Mouse (Mus musculus): ENCODE results near the gene Pik3c2g.
"Not testable (repeated sequence)": the region's sequence is repeated elsewhere in the genome, so short reads cannot be mapped to it uniquely, and the experiment has no call there.

Pik3c2g gene

DNA sequence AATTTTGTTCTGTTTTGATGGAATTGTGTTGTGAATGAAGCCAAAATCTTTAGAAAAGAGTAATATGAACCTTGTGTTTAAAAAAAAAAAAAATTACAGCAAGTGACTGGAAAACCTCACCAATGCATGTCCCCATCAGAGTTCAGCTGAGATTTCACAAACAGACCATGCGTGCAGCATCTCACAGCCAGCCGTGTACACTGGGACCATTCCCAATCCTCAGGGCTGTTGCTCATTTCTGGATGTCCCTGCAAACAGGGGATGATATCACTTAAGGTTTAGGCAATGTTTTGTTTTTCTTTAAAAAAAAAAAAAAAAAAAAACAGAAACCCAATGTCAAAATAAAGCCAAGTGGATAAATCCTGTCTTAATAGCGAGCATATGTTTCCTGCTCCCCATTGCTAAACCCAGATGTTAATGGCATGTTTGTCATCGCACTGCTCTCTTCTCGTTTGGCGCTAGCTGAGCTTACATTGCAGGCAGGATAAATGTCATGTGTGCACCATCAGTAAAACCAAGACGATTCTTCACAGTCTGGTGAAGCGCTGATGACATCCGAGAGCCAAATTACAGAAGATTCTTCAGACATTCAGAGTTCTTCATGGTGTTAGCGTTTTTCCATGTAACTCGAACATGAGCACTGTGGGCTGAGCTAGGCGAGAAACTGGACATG lies 322.1 kb downstream of the Pik3c2g start:
- DNase-seq (ENCODE audit: low read depth, low spot score): no peak

DNA sequence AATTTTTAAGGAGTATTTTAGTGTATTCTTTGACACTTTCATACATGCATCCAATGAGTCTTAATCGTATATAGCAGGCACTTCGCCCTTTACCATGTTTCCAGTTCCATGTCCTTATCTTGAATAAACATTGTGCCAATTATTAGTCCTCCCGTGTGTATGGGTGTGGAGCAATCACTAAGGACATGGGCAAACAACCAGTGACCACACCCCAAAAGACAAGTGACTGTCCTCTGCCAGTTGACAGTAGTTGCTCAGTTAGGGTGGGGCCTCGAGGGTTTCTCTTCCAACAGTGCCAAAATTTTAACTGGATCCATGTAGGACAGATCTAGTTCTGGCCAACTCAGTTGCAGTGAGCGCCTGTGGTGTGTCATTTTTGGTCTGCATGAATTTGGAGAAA lies 341.7 kb downstream of the Pik3c2g start:
- no peak for DNase-seq (ENCODE audit: low read depth, low spot score)

DNA sequence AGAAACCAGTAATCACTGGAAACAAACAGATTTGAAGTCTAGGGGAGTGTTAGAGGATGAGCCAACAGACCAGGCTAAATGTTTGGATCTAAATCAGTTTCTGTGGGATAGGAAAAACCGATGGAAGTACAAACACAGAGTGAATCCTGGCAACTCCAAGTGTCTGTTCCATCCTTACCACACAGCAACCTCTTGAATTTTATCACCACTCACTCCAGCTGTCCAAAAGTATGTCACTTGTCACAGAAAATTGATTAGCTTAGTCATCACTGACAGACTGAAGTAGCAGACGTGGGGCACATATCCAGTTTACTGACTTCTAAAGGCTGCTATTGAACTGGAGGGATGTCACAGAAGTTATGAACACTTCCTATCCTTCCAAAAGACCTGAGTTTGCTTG lies 347.8 kb downstream of the Pik3c2g start:
- no peak for DNase-seq (ENCODE audit: low read depth, low spot score)

DNA sequence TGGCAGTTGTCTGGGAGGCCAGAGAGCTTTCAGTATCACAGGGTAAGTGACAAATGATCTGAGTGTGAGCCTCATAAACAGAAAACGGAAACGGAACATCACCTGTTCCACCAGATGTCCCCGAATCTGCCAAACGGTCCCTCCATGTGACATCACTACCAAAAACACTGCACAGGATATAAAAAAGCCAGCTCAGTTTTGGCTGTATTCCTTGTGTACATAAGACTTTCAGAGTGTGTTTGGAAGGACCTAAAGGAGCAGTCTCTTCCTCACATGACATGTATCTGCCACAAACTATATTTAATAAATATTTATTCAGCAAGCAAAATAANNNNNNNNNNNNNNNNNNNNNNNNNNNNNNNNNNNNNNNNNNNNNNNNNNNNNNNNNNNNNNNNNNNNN lies 350.6 kb downstream of the Pik3c2g start:
- DNase-seq (ENCODE audit: low read depth, low spot score): not testable (repeated sequence)

DNA sequence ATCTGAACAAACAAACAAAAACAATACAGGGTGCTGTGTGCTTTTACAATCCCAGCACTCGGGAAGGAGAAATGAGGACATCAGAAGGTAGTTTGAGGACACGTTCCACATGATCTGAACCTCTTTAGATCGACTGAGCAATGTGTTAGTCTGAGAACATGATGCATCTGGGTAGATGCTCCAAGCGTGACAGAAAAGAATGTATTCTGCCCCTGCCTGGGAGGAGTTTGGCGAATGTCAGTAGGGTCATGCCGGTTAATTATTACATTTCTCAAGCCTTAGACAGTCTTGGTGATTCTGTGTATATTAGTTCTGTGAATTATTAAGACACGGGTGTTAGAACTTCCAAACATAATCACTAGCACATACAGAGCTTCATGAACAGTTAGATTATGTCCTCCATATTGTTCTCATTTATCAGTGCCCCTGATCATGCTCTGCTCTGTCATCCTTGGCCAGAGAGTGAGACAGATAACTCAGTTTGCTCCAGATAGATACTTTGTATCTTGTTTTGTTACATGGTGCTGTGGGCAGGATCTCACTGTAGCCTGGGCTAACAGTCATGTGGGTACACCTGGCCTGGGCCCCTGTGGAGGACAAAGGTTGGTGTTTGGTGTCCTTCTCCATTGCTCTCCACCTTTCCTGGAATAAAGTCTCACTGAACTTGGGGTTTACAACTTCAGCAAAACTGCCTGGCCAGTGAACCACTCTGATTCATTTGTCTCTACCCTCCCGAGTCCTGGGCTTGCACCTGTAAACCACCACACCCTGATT lies 360.3 kb downstream of the Pik3c2g start:
- DNase-seq (ENCODE audit: low read depth, low spot score): no peak

DNA sequence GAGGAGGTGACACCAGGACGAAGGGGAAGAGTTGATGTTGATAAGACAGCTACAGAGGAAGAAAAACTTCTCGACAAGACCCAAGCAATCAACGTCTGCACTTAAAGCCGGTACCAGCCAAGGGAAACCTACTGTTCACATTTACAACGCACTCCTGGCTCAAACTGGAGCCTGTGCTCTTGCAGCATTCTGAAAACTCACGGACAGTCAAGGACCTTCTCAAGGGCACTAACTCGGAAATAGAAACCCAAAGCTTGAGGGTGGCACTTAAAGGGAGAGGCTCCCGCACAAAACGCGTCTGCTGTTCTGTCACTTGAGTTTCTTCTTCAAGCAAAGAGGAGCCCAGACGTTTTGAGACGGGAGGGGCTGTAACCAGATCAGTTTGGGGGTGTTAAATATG lies 366.6 kb downstream of the Pik3c2g start:
- no peak for DNase-seq (ENCODE audit: low read depth, low spot score)

DNA sequence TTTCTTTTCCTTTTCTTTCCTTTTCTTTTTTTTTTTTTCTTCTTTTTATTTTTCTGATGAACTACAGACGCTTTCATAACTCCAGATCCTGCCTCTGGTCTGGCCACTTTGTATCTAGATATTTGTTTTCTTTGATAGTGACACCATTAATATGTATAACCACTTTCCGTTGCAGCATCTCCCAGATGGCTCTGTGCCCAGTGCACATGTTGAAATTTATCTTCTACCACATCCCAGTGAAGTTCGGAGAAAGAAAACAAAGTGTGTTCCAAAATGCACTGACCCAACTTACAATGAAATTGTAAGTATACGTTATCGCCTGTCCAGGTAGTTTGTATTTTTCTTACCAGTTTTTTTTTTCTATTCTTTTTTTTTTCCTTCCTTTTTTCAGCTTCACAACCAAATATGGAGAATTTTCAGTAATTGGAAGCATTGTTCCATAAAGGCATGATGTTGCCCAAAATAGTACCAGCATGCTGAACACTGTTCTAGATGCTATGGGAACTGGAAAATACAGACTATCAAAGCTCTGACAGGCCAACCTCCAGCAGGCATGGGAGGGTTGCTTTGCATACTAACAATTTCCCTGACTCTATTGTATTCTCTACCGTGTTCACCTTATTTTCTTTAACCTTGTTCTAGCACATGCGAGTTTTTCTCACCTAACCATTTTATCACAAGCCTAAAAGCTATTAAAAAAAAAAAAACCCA lies 370.7 kb downstream of the Pik3c2g start:
- DNase-seq (ENCODE audit: low read depth, low spot score): no peak

DNA sequence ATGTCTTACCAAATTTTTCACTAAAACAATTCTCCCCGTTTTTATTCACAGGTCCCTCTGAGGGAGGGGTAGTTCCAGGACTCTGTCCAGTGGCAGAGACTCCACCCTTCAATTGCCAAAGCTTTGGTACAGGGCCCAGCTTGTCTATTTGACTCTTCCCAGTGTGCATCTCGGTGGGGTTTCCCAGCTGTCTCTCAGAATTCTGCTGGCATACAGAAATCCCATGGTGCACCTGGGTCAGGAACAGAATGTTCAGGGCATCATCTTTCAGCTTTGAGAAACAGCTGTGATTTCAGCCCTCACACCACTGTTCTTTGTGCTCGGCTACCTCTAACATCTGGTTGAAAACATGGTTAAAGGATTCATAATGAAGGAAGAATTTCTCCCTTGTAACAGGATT lies 376.8 kb downstream of the Pik3c2g start:
- no peak for DNase-seq (ENCODE audit: low read depth, low spot score)

DNA sequence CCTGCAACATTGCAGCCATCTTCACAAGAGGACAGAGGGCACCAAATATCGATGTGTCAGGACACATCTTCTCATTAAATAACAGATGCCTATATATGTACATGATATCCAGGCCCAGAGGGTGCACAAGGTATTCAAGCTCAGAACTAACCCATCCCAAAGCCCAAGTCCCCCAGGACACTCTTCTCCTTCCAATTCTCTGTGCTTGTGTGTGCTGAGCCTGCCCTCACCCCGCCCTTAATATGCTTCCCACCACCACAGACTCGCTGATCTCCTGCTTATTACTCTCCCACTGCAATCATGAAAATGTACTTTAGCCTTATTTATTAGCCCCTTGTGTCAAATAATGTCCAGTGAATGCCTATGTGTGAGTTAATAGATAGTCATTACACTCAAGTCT lies 377.9 kb downstream of the Pik3c2g start:
- DNase-seq (ENCODE audit: low read depth, low spot score): no peak

DNA sequence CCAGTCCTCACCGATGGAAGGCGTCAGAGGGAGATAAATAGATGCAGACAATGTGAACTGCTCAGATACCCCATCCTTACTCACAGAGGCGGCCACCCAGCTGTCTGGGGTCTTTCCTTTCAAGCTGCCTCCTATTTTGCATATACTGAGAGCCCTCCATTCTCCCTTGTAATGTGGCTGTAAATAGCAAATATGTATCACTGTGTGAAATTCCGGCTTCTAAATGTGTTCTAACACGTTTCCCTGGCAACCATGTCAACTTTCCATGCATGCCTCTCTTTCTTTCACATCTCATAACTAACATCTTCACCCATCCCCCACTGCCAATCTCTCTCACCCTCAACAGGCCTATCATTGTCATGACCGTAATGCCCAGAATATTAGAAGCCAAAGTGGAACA lies 379.7 kb downstream of the Pik3c2g start:
- DNase-seq (ENCODE audit: low read depth, low spot score): no peak

DNA sequence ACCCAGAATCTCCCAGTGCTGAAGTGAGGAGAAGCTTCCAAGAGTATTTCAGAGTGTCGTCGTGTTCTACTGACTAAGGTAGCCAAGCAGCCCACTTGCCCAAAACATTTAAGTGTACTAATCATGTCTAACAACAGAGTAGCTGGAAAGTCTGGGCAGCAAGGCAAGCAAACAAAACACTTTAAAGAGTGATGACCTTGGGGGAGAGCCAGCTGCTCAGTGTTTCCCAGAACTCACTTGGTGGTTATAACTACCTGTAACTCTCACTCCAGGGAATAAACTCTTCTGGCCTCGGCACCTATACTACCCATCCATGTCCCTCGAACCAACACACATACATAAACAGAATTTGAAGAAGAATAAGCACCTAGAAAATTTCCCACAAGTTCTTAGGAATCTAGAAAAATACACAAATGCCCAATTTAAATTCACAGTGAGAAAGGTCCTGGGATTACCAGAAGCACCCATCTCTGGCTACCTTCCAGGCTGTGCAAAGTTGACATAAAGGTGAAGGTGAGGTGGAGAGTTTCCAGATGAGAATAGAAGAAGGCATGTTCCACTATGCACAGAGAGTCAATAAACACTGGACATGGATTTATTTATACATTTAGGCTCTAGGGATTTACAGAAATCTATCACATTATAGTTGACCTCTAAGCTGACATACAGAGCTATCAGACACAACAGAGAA lies 384.7 kb downstream of the Pik3c2g start:
- DNase-seq (ENCODE audit: low read depth, low spot score): no peak

DNA sequence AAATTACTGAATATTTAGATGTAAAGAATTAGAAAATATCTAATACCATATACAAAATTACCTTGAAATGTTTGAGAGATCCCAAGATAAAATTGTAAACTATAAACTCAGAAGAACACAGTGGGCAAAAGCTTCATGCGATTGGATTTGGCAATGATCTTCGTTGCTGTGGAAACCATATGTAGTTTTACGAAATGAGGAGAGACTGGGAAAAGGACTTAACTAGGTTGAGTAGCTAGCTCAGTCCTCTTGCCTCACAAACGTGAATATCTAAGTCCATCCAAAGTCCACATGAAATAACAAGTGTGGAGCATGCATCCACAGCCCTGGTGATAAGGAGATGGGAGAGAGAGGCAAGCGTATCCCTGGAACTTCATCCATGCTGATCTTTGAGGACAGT lies 387.6 kb downstream of the Pik3c2g start:
- no peak for DNase-seq (ENCODE audit: low read depth, low spot score)

DNA sequence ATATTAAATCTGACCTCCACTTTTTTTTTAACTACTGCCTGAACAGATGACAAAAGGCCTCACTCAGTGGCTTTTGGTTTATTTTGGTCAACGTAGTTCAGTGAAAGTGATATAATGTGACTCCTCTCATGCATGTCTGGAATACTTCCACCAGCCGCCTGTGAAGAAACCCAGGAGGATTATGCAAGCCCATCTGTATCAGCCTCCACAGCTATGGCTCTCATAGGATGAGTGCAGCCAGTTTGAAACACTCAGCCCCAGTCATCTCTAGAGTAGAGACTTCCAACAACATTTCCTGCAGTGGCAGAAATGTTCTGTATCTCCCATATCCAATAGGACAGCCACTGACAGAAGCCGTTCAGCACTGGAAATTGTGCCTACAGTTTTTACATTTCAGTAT lies 391.1 kb downstream of the Pik3c2g start:
- DNase-seq (ENCODE audit: low read depth, low spot score): no peak

DNA sequence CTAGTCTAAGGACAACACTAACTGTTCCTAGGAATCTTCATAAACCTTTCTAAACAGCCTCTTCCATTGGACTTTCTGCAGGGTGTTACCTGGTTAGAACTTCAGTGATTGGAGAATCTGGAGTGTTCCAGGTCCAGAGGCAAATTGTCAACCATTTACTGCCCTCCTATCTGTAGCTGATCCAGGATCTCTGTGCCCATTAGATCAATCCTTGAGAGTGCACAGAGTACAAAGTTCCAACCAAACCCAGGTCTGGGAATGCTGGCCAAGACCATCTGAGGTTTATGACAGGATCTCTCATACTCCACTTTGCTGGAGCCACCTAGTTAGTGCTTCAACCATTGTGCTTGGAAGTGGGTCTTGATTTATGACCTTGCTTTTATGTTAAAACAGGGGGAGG lies 394.0 kb downstream of the Pik3c2g start:
- DNase-seq (ENCODE audit: low read depth, low spot score): no peak

DNA sequence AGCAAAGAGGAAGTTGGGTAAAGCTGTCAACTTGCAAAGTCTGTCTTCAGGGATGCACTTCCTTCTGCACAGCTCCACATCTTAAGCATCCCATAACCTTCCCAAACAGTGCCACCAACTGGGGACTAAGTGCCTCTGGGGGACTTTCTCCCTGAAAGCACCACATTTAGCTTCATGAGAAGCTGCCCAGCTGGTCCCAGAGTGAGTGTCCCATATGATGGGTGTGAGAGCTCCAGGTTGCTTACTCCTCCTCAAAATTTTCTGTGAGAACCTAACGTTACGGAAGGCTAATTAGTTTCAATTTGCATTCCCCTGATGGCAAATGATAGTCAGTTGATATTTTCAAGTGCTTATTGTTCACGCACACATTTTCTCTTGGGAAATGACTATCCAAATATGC lies 397.0 kb downstream of the Pik3c2g start:
- DNase-seq (ENCODE audit: low read depth, low spot score): no peak

DNA sequence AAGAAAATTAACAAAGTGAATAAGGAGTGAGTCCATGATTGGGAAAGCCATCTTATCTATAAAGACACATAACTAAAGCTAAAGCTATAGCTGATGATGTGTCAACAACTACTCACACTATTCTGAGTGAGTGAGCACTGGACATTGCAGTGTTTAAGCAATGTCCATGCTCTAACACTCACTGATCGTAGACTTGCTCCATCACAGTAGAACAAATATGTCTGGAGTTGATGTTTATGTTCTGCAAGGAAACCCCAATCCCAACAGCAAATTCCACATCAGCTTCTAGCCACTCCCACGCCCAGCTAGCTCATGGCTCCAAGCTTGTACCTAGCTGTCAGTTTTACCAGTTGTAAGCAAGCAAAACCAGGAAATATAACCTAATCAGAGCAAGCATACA lies 399.5 kb downstream of the Pik3c2g start:
- no peak for DNase-seq (ENCODE audit: low read depth, low spot score)

DNA sequence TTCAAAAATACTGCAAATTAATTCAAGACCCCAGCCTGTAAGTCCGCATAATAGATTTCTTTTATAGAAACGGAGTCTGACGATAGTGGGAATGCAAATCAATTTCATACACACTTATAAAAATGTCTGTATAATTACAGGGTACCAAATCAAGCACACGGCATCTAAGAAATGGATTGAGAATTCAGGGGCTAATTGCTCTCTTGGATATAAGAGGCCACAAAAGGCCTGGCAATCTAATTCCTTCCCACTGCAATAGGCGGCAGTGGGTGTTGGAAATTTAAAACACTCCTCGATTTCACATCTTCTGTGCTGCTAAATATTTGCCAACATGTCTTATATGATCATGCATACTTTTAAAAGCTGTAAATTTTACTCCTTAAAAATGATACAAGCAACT lies 402.1 kb downstream of the Pik3c2g start:
- no peak for DNase-seq (ENCODE audit: low read depth, low spot score)

DNA sequence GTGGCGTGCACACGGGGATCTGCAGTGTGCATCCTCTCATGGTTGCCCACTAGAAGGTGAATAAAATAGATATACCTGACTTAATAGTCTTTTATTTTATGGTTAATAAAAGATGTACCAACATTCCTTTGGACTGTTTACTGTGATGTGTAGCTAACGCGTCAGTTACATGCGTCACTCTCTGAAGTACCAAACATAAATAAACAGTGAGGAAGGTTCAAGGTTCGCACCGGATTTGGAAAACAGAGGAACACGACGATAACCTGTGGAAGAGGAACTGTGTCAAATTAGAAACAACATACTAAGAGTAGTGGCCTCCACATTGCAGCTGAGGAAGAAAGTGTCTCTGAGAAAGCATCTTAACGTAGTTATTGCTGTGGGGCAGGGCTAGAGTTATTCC lies 402.6 kb downstream of the Pik3c2g start:
- DNase-seq (ENCODE audit: low read depth, low spot score): no peak

DNA sequence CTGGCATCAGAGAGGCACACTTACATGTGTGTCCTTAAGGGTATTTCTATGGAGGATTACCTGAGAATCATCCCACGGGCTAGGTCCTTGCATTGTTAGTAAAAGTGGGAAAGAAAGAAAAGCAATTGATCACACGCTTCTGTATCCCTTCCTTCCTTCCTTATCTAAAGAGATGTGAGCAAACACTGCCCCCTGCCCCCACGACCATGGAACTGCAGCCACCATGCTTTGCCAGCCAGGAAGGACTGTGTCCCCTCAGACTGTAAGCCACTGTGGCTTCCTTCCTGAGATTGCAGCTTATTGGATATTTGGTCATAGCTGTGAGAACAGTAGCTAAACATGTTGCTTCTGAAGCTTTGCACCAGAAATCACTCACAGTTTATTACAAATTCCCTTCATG lies 418.2 kb downstream of the Pik3c2g start:
- DNase-seq (ENCODE audit: low read depth, low spot score): no peak
